Mouse (Mus musculus) midbrain, embryonic 12.5 days (tissue): ENCODE measurements at regions not wholly inside any gene's neighbourhood (a gene's known extent, or its start where the extent isn't known, plus 50 kb on each side); places are given as distances from the start of the nearest gene placed in this dataset.

Experiments
- ATAC-seq: fragments of 200-750 bp; cut with Nextera tagmentation; 2 replicates; pipeline ENCODE4 v1.8.0; 2017; ENCODE audit warnings: low read depth, moderate TSS enrichment, moderate library complexity; ENCODE audit not compliant: low FRiP score
- H3K27ac ChIP-seq: fragments of 300-500 bp; sonication (generic); replicated peaks from 2 replicates; pipeline ENCODE4 v1.5.1; 2016; ENCODE audit warnings: mild to moderate bottlenecking
- H3K27me3 ChIP-seq: fragments of 300-500 bp; sonication (generic); 2 replicates; pipeline ENCODE4 v1.6.1; 2016; ENCODE audit warnings: mild to moderate bottlenecking
- H3K36me3 ChIP-seq: fragments of 300-500 bp; sonication (generic); 2 replicates; pipeline ENCODE4 v1.6.1; 2016
- H3K4me1 ChIP-seq: fragments of 300-500 bp; sonication (generic); 2 replicates; pipeline ENCODE4 v1.6.1; 2016
- H3K4me2 ChIP-seq: fragments of 300-500 bp; sonication (generic); replicated peaks from 2 replicates; pipeline ENCODE4 v1.6.1; 2016; ENCODE audit warnings: mild to moderate bottlenecking, moderate library complexity
- H3K4me3 ChIP-seq: fragments of 300-500 bp; sonication (generic); 2 replicates; pipeline ENCODE4 v1.5.1; 2016; ENCODE audit warnings: mild to moderate bottlenecking
- H3K9ac ChIP-seq: fragments of 300-500 bp; sonication (generic); replicated peaks from 2 replicates; pipeline ENCODE4 v1.6.1; 2016; ENCODE audit warnings: mild to moderate bottlenecking, moderate library complexity
- H3K9me3 ChIP-seq: fragments of 300-500 bp; sonication (generic); 2 replicates; pipeline ENCODE4 v1.6.1; 2016; ENCODE audit warnings: mild to moderate bottlenecking
- WGBS: fragments of 180-500 bp; shearing (Covaris S2); methylation state at CpG from one replicate; pipeline ENCODE4 v1.1.7; 2016; 5-methylcytosine and 5-hydroxymethylcytosine counted together

- H3K4me3 ChIP-seq: no peak overlapping the region
- no peaks in the 10 kb centered on the region for H3K36me3 ChIP-seq
- H3K9ac ChIP-seq: no peak overlapping the region
- no peak overlapping the region for H3K27ac ChIP-seq
- H3K27me3 ChIP-seq: no peaks in the 10 kb centered on the region
- H3K4me2 ChIP-seq: no peak overlapping the region
- H3K4me1 ChIP-seq: no peaks in the 10 kb centered on the region
- ATAC-seq: no peak
- no peaks in the 10 kb centered on the region for H3K9me3 ChIP-seq
Measured at GRCm38 (mm10) chr4:93493326-93493725, 158.0 kb upstream of the Tusc1 start.

GRCm38 (mm10) chr4:93488570-93488969, 153.3 kb upstream of the Tusc1 start:
- no peak overlapping the region for H3K27ac ChIP-seq
- no peak overlapping the region for H3K4me2 ChIP-seq
- H3K36me3 ChIP-seq: no peaks in the 10 kb centered on the region
- no peaks in the 10 kb centered on the region for H3K9me3 ChIP-seq
- no peak overlapping the region for H3K9ac ChIP-seq
- ATAC-seq: no peak
- no peaks in the 10 kb centered on the region for H3K4me1 ChIP-seq
- no peak overlapping the region for H3K4me3 ChIP-seq
- no peaks in the 10 kb centered on the region for H3K27me3 ChIP-seq
- WGBS: 94% methylated on average over 1 of the region's 1 CpGs

- H3K9me3 ChIP-seq: no peaks in the 10 kb centered on the region
- no peak overlapping the region for H3K27ac ChIP-seq
- no peak for ATAC-seq
- H3K27me3 ChIP-seq: no peaks in the 10 kb centered on the region
- no peak overlapping the region for H3K9ac ChIP-seq
- no peaks in the 10 kb centered on the region for H3K4me1 ChIP-seq
- 71% methylated on average over 1 of the region's 1 CpGs for WGBS
- H3K4me3 ChIP-seq: no peak overlapping the region
- no peaks in the 10 kb centered on the region for H3K36me3 ChIP-seq
- H3K4me2 ChIP-seq: no peak overlapping the region
Measured at GRCm38 (mm10) chr4:93486455-93486854, 151.1 kb upstream of the Tusc1 start.

GRCm38 (mm10) chr4:93481247-93481646, 145.9 kb upstream of the Tusc1 start:
- Histone ChIP-seq H3K27me3 (no peaks in the 10 kb centered on the region), H3K4me3 (no peak overlapping the region), H3K9me3 (no peaks in the 10 kb centered on the region), H3K4me2 (no peak overlapping the region), H3K27ac (no peak overlapping the region), H3K9ac (no peak overlapping the region), H3K36me3 (no peaks in the 10 kb centered on the region), H3K4me1 (no peaks in the 10 kb centered on the region)
- no peak for ATAC-seq
- 94% methylated on average over 1 of the region's 1 CpGs for WGBS

- no peak for ATAC-seq
- Histone ChIP-seq H3K4me2 (no peak overlapping the region), H3K4me1 (no peaks in the 10 kb centered on the region), H3K9me3 (no peaks in the 10 kb centered on the region), H3K27me3 (no peaks in the 10 kb centered on the region), H3K36me3 (no peaks in the 10 kb centered on the region), H3K4me3 (no peak overlapping the region), H3K27ac (no peak overlapping the region), H3K9ac (no peak overlapping the region)
Measured at GRCm38 (mm10) chr4:93477189-93477767, 142.0 kb upstream of the Tusc1 start.

GRCm38 (mm10) chr4:93467998-93468397, 132.7 kb upstream of the Tusc1 start:
- Histone ChIP-seq H3K4me3 (no peak overlapping the region), H3K27ac (no peak overlapping the region), H3K4me2 (no peak overlapping the region), H3K9me3 (no peaks in the 10 kb centered on the region), H3K36me3 (no peaks in the 10 kb centered on the region), H3K27me3 (no peaks in the 10 kb centered on the region), H3K9ac (no peak overlapping the region), H3K4me1 (no peaks in the 10 kb centered on the region)
- WGBS: 97% methylated on average over 1 of the region's 1 CpGs
- ATAC-seq: no peak

GRCm38 (mm10) chr4:93467424-93467823, 132.1 kb upstream of the Tusc1 start:
- H3K27me3 ChIP-seq: no peaks in the 10 kb centered on the region
- 78% methylated on average over 1 of the region's 1 CpGs for WGBS
- no peaks in the 10 kb centered on the region for H3K9me3 ChIP-seq
- no peak overlapping the region for H3K27ac ChIP-seq
- no peak overlapping the region for H3K4me2 ChIP-seq
- no peaks in the 10 kb centered on the region for H3K36me3 ChIP-seq
- no peak overlapping the region for H3K9ac ChIP-seq
- H3K4me1 ChIP-seq: no peaks in the 10 kb centered on the region
- no peak overlapping the region for H3K4me3 ChIP-seq
- no peak for ATAC-seq

- no peak; the same call in 1 of the 2 replicates for ATAC-seq
- H3K27ac ChIP-seq: no peak overlapping the region
- 57% methylated on average over 3 of the region's 3 CpGs for WGBS
Measured at GRCm38 (mm10) chr4:93451357-93451756, 116.0 kb upstream of the Tusc1 start.

GRCm38 (mm10) chr4:93450831-93451230, 115.5 kb upstream of the Tusc1 start:
- H3K27ac ChIP-seq: no peak overlapping the region

More at GRCm38 (mm10) chr4:93451357-93451756, 116.0 kb upstream of the Tusc1 start:
- Histone ChIP-seq H3K9me3 (no peaks in the 10 kb centered on the region), H3K36me3 (no peaks in the 10 kb centered on the region), H3K27me3 (no peaks in the 10 kb centered on the region), H3K4me3 (no peak overlapping the region), H3K4me2 (no peak overlapping the region), H3K9ac (no peak overlapping the region), H3K4me1 (no peaks in the 10 kb centered on the region)

GRCm38 (mm10) chr4:93444666-93445065, 109.4 kb upstream of the Tusc1 start:
- Histone ChIP-seq H3K4me2 (no peak overlapping the region), H3K9me3 (no peaks in the 10 kb centered on the region), H3K27me3 (no peaks in the 10 kb centered on the region), H3K27ac (no peak overlapping the region), H3K4me1 (no peaks in the 10 kb centered on the region), H3K36me3 (no peaks in the 10 kb centered on the region), H3K4me3 (no peak overlapping the region), H3K9ac (no peak overlapping the region)
- no peak for ATAC-seq

More at GRCm38 (mm10) chr4:93450831-93451230, 115.5 kb upstream of the Tusc1 start:
- H3K9ac ChIP-seq: no peak overlapping the region
- 70% methylated on average over 1 of the region's 1 CpGs for WGBS
- H3K36me3 ChIP-seq: no peaks in the 10 kb centered on the region
- no peaks in the 10 kb centered on the region for H3K27me3 ChIP-seq
- ATAC-seq: no peak
- no peak overlapping the region for H3K4me2 ChIP-seq
- H3K9me3 ChIP-seq: no peaks in the 10 kb centered on the region
- no peak overlapping the region for H3K4me3 ChIP-seq
- no peaks in the 10 kb centered on the region for H3K4me1 ChIP-seq

- Histone ChIP-seq H3K27ac (no peak overlapping the region), H3K27me3 (no peaks in the 10 kb centered on the region), H3K9ac (no peak overlapping the region), H3K4me2 (no peak overlapping the region), H3K36me3 (no peaks in the 10 kb centered on the region), H3K4me3 (no peak overlapping the region), H3K9me3 (no peaks in the 10 kb centered on the region), H3K4me1 (no peaks in the 10 kb centered on the region)
- no peak for ATAC-seq
- 73% methylated on average over 3 of the region's 3 CpGs for WGBS
Measured at GRCm38 (mm10) chr4:93438587-93439336, 103.5 kb upstream of the Tusc1 start.

- H3K36me3 ChIP-seq: no peaks in the 10 kb centered on the region
- 44% methylated on average over 3 of the region's 3 CpGs for WGBS
- no peak overlapping the region for H3K9ac ChIP-seq
- H3K4me1 ChIP-seq: no peaks in the 10 kb centered on the region
- H3K27me3 ChIP-seq: no peaks in the 10 kb centered on the region
- no peak overlapping the region for H3K4me3 ChIP-seq
- no peak overlapping the region for H3K4me2 ChIP-seq
- H3K27ac ChIP-seq: no peak overlapping the region
- no peaks in the 10 kb centered on the region for H3K9me3 ChIP-seq
- ATAC-seq: no peak
Measured at GRCm38 (mm10) chr4:93437386-93438130, 102.2 kb upstream of the Tusc1 start.
